Mouse (Mus musculus) telencephalon, adult 2 months (tissue): ENCODE measurements around the gene Gm20594.
A peak's percentile ranks its signal among the peaks of the same experiment; 100 is the strongest.

ENCODE experiments used
- DNase-seq: peaks from one replicate; pipeline ENCODE4 v3.0.0-alpha.2; 2011; ENCODE audit warnings: low read depth, low spot score

Gene Gm20594

GRCm38 (mm10) chr6:79817616-79818015 lies at the start of gene Gm20594:
Gene Gm20594 (plus strand): TSS chr6:79817916.
- DNase-seq: no peak

DNA sequence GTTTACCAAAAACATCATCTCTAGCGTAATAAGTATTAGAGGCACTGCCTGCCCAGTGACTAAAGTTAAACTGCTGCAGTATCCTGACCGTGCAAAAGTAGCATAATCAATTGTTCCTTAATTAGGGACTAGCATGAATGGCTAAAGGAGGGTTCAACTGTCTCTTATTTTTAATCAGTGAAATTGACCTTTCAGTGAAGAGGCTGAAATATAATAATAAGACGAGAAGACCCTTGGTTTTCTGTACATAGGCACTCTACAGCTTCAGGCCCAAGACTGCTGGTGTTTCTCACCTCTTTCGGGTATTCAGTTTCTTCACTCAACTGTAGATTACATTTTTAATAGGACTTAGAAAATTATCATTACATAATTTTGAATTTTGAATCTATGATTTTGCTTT lies 398 bp downstream of the Gm20594 start:
- no peak for DNase-seq

- DNase-seq: peak; percentile 65
Observed at GRCm38 (mm10) chr6:79833845-79834244, 16.1 kb downstream of the Gm20594 start.

DNA sequence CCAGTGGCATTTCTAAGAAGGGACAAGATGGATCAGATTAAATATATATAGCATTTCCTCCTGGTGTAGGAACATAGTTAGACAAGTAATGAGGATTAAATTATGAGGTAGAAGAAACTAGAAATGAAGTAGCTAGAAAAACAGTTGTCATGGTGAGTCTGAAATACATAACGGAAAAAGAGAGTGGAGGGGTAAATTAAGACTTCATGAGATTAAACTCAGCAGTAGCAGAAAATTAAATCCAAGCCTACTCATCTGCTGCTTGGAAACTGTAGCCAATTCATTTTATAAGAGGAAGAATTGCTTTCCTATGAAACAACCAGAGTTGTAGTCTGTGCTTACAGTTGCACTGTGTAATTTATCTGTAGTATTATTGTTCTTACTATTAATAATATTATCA lies 29.1 kb downstream of the Gm20594 start:
- peak; percentile 31 for DNase-seq
